Mouse (Mus musculus): ENCODE measurements around the gene Ints6. TPM values are rescaled to one million over a fixed set of nuclear protein-coding genes. Genes with fewer than 3 reads are reported as not detected.

The Ints6 gene
- polyA plus RNA-seq, 1 experiment from 2014 or later = 32.1 TPM

Other genes with a start within 250 kb of the Ints6 start
- gene Fam124a, start 205.4 kb downstream of the Ints6 start, polyA plus RNA-seq (2014; fragmentation: Nextera tagmentation; extraction: Ambion mirVana) = 5.2 and 5.9 TPM in 2 replicates
- not detected in 2 replicates for gene Gm4131, start 194.2 kb downstream of the Ints6 start, polyA plus RNA-seq (2014; fragmentation: Nextera tagmentation; extraction: Ambion mirVana)
- not detected in 2 replicates for gene Serpine3, start 97.5 kb downstream of the Ints6 start, polyA plus RNA-seq (2014; fragmentation: Nextera tagmentation; extraction: Ambion mirVana)
- gene Wdfy2, start 76.5 kb upstream of the Ints6 start, polyA plus RNA-seq (2014; fragmentation: Nextera tagmentation; extraction: Ambion mirVana) = 5.2 and 12.1 TPM in 2 replicates
- not detected in 2 replicates for gene Defb48, start 223.3 kb upstream of the Ints6 start, polyA plus RNA-seq (2014; fragmentation: Nextera tagmentation; extraction: Ambion mirVana)
- gene Defb47, start 236.9 kb upstream of the Ints6 start, polyA plus RNA-seq (2014; fragmentation: Nextera tagmentation; extraction: Ambion mirVana) = not detected in 2 replicates

Data from kidney, embryonic 14.5 days (tissue).